Mouse (Mus musculus) frontal cortex, adult (tissue): ENCODE data around the gene Rps2.
A peak's percentile ranks its signal among the peaks of the same experiment; 100 is the strongest.
"Not testable (repeated sequence)": the region's sequence is repeated elsewhere in the genome, so short reads cannot be mapped to it uniquely, and the experiment has no call there.

ENCODE experiments used
- ATAC-seq: cut with Nextera tagmentation; 2 replicates; pipeline ENCODE4 v1.9.2; 2017; ENCODE audit warnings: mild to moderate bottlenecking, moderate library complexity, mixed read lengths; ENCODE audit not compliant: low TSS enrichment

The Rps2 gene

GRCm38 (mm10) chr17:24717943-24718342, at the start of gene Rps2, which contains the start of gene Rnf151:
TSS of gene Rps2 (plus strand) at chr17:24718116.
TSS of gene Rnf151 (minus strand) at chr17:24718063.
- no peak for ATAC-seq

- ATAC-seq, result not testable (repeated sequence)
Observed at GRCm38 (mm10) chr17:24669214-24669544, 48.7 kb upstream of the Rps2 start.

- peak; percentile 95 for ATAC-seq
Observed at GRCm38 (mm10) chr17:24669545-24670245, 48.2 kb upstream of the Rps2 start, which contains the start of gene Zfp598. TSS of gene Zfp598 (plus strand) at chr17:24669687.

DNA sequence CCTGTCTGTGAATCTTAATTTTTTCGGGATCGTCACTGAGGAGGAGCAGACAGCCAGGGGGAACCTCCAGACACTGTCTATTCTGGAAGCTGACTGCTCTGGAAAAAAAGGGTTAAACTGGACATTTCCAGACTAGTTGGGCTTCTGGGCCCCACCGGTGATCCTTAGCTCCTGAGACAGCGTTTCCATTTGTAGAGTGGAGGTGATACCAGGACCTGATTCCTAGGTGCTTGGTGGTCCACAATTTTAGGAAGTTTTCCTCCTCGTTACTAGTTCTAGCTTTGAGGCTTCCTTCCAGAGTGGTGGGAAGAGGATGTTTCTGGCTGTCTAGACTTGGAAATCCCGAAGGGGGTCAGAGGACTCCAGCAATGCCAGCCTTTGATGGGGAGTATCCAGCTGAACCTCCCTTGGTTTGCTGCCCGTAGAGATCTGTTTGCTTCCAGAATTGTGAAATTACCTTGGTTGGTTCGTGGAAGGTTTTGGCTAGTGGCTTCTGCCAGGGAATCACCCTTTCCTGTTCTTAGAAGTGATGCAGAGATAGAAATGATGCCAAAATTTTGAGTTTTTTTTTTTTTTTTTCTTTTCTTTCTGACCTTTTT, 47.6 kb upstream of the Rps2 start:
- ATAC-seq, result no peak

DNA sequence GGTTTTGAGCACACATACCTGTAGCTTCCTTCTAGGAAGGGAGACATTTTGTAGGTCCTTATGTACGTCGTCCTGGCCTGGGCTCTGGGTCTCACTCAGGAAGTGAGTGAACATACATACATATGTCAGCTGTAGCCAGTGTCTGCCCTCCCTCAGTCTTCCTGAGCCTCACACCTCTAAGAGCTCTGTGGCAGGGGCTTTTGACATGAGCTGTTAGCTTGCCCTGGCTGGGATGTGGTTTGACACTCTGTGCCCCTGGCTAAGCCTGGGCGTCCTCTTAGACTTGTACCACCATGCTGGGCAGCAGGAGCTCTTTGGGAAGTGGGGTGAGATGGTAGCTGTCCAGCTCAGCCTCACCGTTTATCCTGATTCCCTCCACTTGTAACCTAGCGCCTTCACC, 46.6 kb upstream of the Rps2 start:
- ATAC-seq, result no peak

DNA sequence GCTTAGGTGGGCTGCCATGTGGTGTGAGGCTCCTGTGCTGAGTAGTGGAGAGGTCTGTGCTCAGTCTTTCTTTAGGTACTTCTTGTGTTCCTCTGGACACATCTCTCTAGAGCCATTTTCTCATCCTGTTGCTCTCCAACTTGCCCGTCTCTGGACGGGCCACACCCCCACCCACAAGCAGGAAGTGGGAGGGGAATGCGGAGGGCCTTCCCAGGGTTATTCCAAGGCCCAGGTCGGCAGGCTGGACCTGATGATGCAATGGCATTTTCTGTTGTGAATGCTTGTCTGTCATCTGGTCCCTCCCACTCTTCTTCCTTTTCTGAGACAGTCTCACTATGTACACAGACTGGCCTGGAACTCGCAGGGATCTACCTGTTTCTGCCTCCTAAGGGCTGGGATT, 45.8 kb upstream of the Rps2 start:
- no peak for ATAC-seq

DNA sequence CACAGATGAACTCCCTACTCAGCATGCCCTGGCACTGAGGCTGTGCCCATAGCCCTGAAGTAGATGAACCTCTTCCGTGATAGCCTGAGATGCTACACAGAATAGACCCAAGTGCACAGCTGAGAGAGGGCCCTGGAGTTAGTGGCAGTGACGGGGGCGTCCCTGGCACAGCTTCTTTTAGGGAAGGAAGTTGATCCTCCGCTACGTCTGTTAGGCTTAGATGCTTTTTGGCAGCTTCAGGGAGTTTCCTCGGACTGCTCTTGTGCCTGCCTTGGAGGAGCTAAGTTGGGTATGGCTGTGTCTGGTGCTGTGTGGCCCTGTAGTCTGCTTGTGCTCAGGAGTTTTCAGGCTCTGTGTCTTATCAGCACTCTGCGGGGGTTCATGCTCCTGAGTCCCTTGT, 43.6 kb upstream of the Rps2 start:
- ATAC-seq, result peak; percentile 56

- ATAC-seq, result no peak
Observed at GRCm38 (mm10) chr17:24676187-24676586, 41.7 kb upstream of the Rps2 start.

DNA sequence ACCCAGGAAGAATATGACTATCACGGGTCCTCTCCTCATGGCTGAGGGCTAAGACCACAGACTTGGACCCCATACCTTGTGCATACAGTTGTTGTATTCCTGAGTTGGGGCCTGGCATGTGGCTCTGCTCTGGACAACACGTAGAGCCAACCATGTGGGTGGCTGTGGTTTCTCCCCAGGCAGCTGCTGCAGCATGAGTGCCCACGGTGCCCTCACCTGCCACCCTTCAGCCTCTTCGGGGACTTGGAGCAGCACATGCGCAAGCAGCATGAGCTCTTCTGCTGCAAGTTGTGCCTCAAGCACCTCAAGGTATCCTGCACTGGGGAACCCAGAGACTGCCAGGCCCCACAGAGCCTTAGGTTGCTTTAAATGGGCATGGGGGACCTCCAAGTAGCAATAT, 41.0 kb upstream of the Rps2 start:
- no peak for ATAC-seq

GRCm38 (mm10) chr17:24677500-24678080, 40.3 kb upstream of the Rps2 start:
- ATAC-seq, result no peak

DNA sequence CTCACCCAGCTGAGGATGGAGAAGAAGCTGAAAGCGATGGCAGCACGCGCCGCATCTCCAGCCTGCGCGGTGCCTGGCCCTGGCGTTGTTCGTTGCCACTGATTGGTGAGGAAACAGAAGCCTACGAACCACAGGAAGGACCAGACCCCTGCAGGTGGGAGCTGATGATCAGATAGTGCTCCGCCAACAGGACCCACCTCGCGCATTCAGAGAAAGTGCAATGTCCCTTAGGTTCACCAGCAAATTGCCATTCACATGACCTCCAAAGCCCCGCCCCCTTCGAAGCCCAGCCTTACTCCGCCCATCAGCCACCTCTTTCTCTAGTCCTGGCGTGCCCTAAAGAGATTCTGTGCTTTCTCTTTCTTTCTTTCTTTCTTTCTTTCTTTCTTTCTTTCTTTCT, 31.4 kb upstream of the Rps2 start:
- no peak for ATAC-seq

GRCm38 (mm10) chr17:24687146-24687595, 30.7 kb upstream of the Rps2 start:
- no peak for ATAC-seq

DNA sequence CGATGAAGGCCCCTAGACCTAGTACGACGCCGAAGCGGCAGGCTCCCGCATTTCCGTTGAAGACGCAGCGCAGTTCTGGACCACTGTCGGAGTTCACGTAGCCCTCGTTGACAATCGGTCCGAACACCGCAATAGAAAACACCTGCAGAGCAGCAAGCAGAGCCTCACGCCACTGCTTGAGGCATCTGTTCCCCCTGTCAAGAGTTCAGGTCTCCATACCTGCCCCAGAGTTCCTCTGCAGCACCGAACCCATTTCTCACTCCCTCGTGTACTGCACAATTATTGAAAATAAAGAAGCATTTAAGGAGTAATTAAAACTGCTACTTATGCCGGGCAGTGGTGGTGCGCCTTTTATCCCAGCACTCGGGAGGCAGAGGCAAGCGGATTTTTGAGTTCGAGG, 30.3 kb upstream of the Rps2 start:
- no peak for ATAC-seq

DNA sequence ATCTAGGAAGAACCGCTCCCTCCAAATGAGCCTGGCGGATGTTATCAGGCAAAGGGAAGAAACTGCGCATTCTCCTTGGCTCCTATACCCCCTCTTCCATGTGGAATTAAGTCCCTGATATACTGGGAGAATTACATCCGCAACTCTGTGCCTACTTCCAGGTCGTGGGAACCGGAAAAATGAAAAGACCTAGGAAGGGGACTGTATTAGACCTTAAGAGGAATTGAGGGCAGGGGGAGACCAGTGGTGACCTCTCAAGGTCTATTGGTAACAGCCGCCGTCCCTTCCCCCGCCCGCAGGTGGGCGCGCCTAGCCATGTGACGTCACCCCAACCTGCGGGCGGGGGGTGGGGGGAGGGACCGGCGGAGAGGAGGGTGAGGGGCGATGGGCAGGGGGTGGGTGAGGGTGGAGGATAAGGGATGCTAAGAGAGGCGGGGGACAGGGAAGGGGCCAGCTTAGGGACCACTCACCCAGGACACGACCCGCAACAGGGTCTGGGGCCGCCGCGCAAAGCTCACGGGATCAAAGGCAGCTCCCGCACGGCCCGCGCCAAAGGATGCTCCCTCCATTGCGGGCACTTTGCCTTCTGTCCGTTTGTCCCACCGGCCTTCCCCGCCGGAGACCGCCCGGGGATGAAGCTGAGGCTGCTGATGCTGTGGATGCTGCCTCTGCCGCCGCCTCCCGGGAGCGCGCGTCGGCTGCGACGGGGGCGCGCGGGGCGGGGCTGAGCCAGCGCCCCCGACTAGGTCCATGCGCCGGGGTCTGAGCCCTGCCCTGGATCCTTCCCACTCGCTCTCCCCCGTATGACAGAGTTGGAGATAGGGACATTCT, 28.4 kb upstream of the Rps2 start, which contains the start of gene Syngr3:
Gene Syngr3 (minus strand): TSS at position 705 of the 831 bp plus-strand sequence.
- ATAC-seq, result peak; percentile 51; the same call in 1 of the 2 replicates

GRCm38 (mm10) chr17:24692385-24692784, 25.5 kb upstream of the Rps2 start:
- ATAC-seq, result no peak

- peak; percentile 5; the same call in 1 of the 2 replicates for ATAC-seq
Observed at GRCm38 (mm10) chr17:24695326-24696010, 22.4 kb upstream of the Rps2 start.

GRCm38 (mm10) chr17:24696011-24696697, 21.8 kb upstream of the Rps2 start, which contains the start of the genes Gfer and Noxo1:
TSS of gene Gfer (minus strand) at chr17:24696156.
TSS of gene Noxo1 (plus strand) at chr17:24696234.
- ATAC-seq, result peak; percentile 83

GRCm38 (mm10) chr17:24697985-24698384, 19.9 kb upstream of the Rps2 start:
- ATAC-seq, result no peak

- ATAC-seq, result no peak
Observed at GRCm38 (mm10) chr17:24698715-24699114, 19.2 kb upstream of the Rps2 start.

GRCm38 (mm10) chr17:24699473-24699872, 18.4 kb upstream of the Rps2 start:
- ATAC-seq, result no peak

DNA sequence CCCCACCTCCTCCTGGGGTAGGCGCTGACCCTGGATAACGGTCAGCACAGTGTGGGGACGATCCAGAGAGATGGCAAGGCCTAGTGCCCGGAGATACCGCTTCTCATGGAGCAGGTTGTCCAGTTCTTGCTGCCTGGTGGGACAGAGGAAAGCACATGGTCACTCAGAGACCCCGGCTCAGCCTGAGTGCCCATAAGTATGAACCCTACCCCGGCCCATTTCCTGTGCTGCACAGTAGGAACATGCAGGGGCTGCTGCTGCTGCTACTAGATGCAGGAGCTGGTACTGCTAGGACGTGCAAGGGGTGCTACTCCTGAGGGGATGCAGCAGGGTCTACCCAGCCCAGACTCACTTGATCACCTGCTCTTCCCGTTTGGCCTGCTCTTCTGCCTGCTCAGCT, 16.7 kb upstream of the Rps2 start:
- no peak for ATAC-seq
